Mouse (Mus musculus) midbrain, embryonic 11.5 days (tissue): ENCODE measurements around the gene Arhgef9. TPM values are rescaled to one million over a fixed set of nuclear protein-coding genes. Genes with fewer than 3 reads are reported as not detected.
A peak's percentile ranks its signal among the peaks of the same experiment; 100 is the strongest.

ENCODE experiments used
- ATAC-seq: fragments of 200-750 bp; cut with Nextera tagmentation; 2 replicates; pipeline ENCODE4 v1.8.0; 2017; ENCODE audit warnings: moderate TSS enrichment, moderate library complexity; ENCODE audit not compliant: low FRiP score
- DNase-seq: peaks from one replicate; pipeline ENCODE4 v3.0.0; 2015; ENCODE audit warnings: low spot score; ENCODE audit errors: missing footprints
- H3K27ac ChIP-seq: fragments of 300-500 bp; sonication (generic); 2 replicates; pipeline ENCODE4 v1.5.1; 2014; ENCODE audit warnings: low read depth, low read length
- H3K27me3 ChIP-seq: fragments of 300-500 bp; sonication (generic); 2 replicates; pipeline ENCODE4 v1.6.1; 2014; ENCODE audit warnings: mild to moderate bottlenecking, low read length, moderate library complexity, mixed read lengths; ENCODE audit not compliant: control insufficient read depth, insufficient read depth
- H3K36me3 ChIP-seq: fragments of 300-500 bp; sonication (generic); 2 replicates; pipeline ENCODE4 v1.6.1; 2014; ENCODE audit warnings: mild to moderate bottlenecking, low read length, moderate library complexity, mixed read lengths; ENCODE audit not compliant: control insufficient read depth, insufficient read depth
- H3K4me1 ChIP-seq: fragments of 300-500 bp; sonication (generic); 2 replicates; pipeline ENCODE4 v1.6.1; 2014; ENCODE audit warnings: low read length; ENCODE audit not compliant: control insufficient read depth, insufficient read depth
- H3K4me2 ChIP-seq: fragments of 300-500 bp; sonication (generic); 2 replicates; pipeline ENCODE4 v1.6.1; 2014; ENCODE audit warnings: mild to moderate bottlenecking, moderate library complexity
- H3K4me3 ChIP-seq: fragments of 300-500 bp; sonication (generic); 2 replicates; pipeline ENCODE4 v1.5.1; 2014; ENCODE audit warnings: low read depth, low read length
- H3K9ac ChIP-seq: fragments of 300-500 bp; sonication (generic); 2 replicates; pipeline ENCODE4 v1.6.1; 2014; ENCODE audit warnings: low read length
- H3K9me3 ChIP-seq: fragments of 300-500 bp; sonication (generic); 2 replicates; pipeline ENCODE4 v1.6.1; 2016; ENCODE audit warnings: low read length; ENCODE audit not compliant: control insufficient read depth
- WGBS: fragments of 180-500 bp; shearing (Covaris S2); extraction: QIAGEN DNeasy Blood & Tissue Kit; methylation state at CpG from one replicate; pipeline ENCODE4 v1.1.7; 2014; 5-methylcytosine and 5-hydroxymethylcytosine counted together
- polyA plus RNA-seq: library from polyadenylated mRNA; unstranded; fragments of >200 nt; fragmentation: Nextera tagmentation; extraction: Ambion mirVana; gene quantifications from 2 replicates; pipeline ENCODE4 v1.2.1, GENCODE M21; 2014

Arhgef9 gene
- 11.6 and 13.7 TPM in 2 replicates for polyA plus RNA-seq

- Histone ChIP-seq H3K4me1 (no peaks in the 10 kb centered on the region), H3K4me3 (peak within 1 kb of the TSS; percentile 20), H3K27me3 (no peaks in the 10 kb centered on the region), H3K9ac (peak within 1 kb of the TSS; percentile 34), H3K4me2 (peak within 1 kb of the TSS; percentile 39), H3K9me3 (no peaks in the 10 kb centered on the region), H3K27ac (no peak within 1 kb of the TSS), H3K36me3 (no peaks in the 10 kb centered on the region)
- DNase-seq (peak; percentile 90), ATAC-seq (peak; percentile 91)
- 33% methylated on average over 14 of the region's 24 CpGs for WGBS
Observed at GRCm38 (mm10) chrX:95196104-95196919, at the start of gene Arhgef9. TSS of gene Arhgef9 (minus strand) at chrX:95196856.

- H3K27ac ChIP-seq = no peak overlapping the region
- ATAC-seq = peak; percentile 91
- DNase-seq = no peak
Observed at GRCm38 (mm10) chrX:95238896-95239295, 42.2 kb upstream of the Arhgef9 start.

GRCm38 (mm10) chrX:95195363-95196103 lies 1.1 kb downstream of the Arhgef9 start:
- Histone ChIP-seq H3K4me2 (peak overlapping the region; percentile 39), H3K9me3 (no peaks in the 10 kb centered on the region), H3K27me3 (no peaks in the 10 kb centered on the region), H3K36me3 (no peaks in the 10 kb centered on the region), H3K4me3 (peak overlapping the region; percentile 20), H3K4me1 (no peaks in the 10 kb centered on the region), H3K27ac (no peak overlapping the region), H3K9ac (no peak overlapping the region; the same call in 1 of the 2 replicates)
- WGBS = 52% methylated on average over 3 of the region's 3 CpGs
- DNase-seq = no peak
- no peak; the same call in 1 of the 2 replicates for ATAC-seq

More at GRCm38 (mm10) chrX:95238896-95239295, 42.2 kb upstream of the Arhgef9 start:
- Histone ChIP-seq H3K9ac (no peak overlapping the region), H3K27me3 (no peaks in the 10 kb centered on the region), H3K4me1 (no peaks in the 10 kb centered on the region), H3K4me3 (no peak overlapping the region), H3K36me3 (no peaks in the 10 kb centered on the region), H3K9me3 (no peaks in the 10 kb centered on the region), H3K4me2 (no peak overlapping the region)

- DNase-seq = no peak
- H3K9ac ChIP-seq = no peak overlapping the region
- no peaks in the 10 kb centered on the region for H3K4me1 ChIP-seq
- H3K9me3 ChIP-seq = no peaks in the 10 kb centered on the region
- no peak overlapping the region for H3K27ac ChIP-seq
- H3K4me2 ChIP-seq = no peak overlapping the region
- no peak for ATAC-seq
- no peak overlapping the region for H3K4me3 ChIP-seq
- no peaks in the 10 kb centered on the region for H3K27me3 ChIP-seq
- WGBS = 19% methylated on average over 3 of the region's 3 CpGs
- no peaks in the 10 kb centered on the region for H3K36me3 ChIP-seq
Observed at GRCm38 (mm10) chrX:95175978-95176377, 20.7 kb downstream of the Arhgef9 start.

GRCm38 (mm10) chrX:95166317-95166716 lies 30.3 kb downstream of the Arhgef9 start:
- peak; percentile 98 for ATAC-seq

GRCm38 (mm10) chrX:95165671-95166127 lies 31.0 kb downstream of the Arhgef9 start:
- no peaks in the 10 kb centered on the region for H3K9me3 ChIP-seq
- H3K27ac ChIP-seq = peak overlapping the region; percentile 80
- peak overlapping the region; percentile 61 for H3K4me2 ChIP-seq
- peaks cover 9% of the 10 kb centered on the region; the same call in 1 of the 2 replicates for H3K4me1 ChIP-seq
- no peaks in the 10 kb centered on the region; the same call in 1 of the 2 replicates for H3K27me3 ChIP-seq
- H3K4me3 ChIP-seq = peak overlapping the region; percentile 37
- H3K36me3 ChIP-seq = no peaks in the 10 kb centered on the region
- peak; percentile 89 for DNase-seq
- 28% methylated on average over 9 of the region's 9 CpGs for WGBS
- peak overlapping the region; percentile 68 for H3K9ac ChIP-seq
- ATAC-seq = peak; percentile 54

More at GRCm38 (mm10) chrX:95166317-95166716, 30.3 kb downstream of the Arhgef9 start:
- peak overlapping the region; percentile 37 for H3K4me3 ChIP-seq
- WGBS = 18% methylated on average over 16 of the region's 16 CpGs
- H3K9ac ChIP-seq = peak overlapping the region; percentile 68
- peak; percentile 93 for DNase-seq
- peak overlapping the region; percentile 80 for H3K27ac ChIP-seq
- peaks cover 9% of the 10 kb centered on the region; the same call in 1 of the 2 replicates for H3K4me1 ChIP-seq
- H3K27me3 ChIP-seq = no peaks in the 10 kb centered on the region; the same call in 1 of the 2 replicates
- no peaks in the 10 kb centered on the region for H3K36me3 ChIP-seq
- peak overlapping the region; percentile 61 for H3K4me2 ChIP-seq
- H3K9me3 ChIP-seq = no peaks in the 10 kb centered on the region

- WGBS = 50% methylated on average over 6 of the region's 6 CpGs
- Histone ChIP-seq H3K27ac (no peak overlapping the region), H3K4me1 (peaks cover 9% of the 10 kb centered on the region; the same call in 1 of the 2 replicates), H3K9ac (no peak overlapping the region), H3K36me3 (no peaks in the 10 kb centered on the region), H3K9me3 (no peaks in the 10 kb centered on the region), H3K4me2 (peak overlapping the region; percentile 61), H3K4me3 (peak overlapping the region; percentile 8; the same call in 1 of the 2 replicates), H3K27me3 (no peaks in the 10 kb centered on the region; the same call in 1 of the 2 replicates)
- ATAC-seq = no peak
- DNase-seq = no peak
Observed at GRCm38 (mm10) chrX:95164140-95164539, 32.5 kb downstream of the Arhgef9 start.

GRCm38 (mm10) chrX:95163452-95163851 lies 33.2 kb downstream of the Arhgef9 start:
- Histone ChIP-seq H3K27ac (no peak overlapping the region), H3K9ac (no peak overlapping the region), H3K4me2 (peak overlapping the region; percentile 61), H3K4me3 (peak overlapping the region; percentile 2; the same call in 1 of the 2 replicates), H3K36me3 (no peaks in the 10 kb centered on the region), H3K4me1 (peaks cover 9% of the 10 kb centered on the region; the same call in 1 of the 2 replicates), H3K27me3 (no peaks in the 10 kb centered on the region; the same call in 1 of the 2 replicates), H3K9me3 (no peaks in the 10 kb centered on the region)
- ATAC-seq (no peak), DNase-seq (no peak)
